Mouse (Mus musculus) spleen, postnatal 14 days (tissue): ENCODE measurements around the gene Focad.

Source experiments
- DNase-seq, 2 experiments: peaks; one replicate each; pipeline ENCODE4 v3.0.0; 2021 to 2022; ENCODE audit warnings: low spot score in 2 of 2

Gene Focad

DNA sequence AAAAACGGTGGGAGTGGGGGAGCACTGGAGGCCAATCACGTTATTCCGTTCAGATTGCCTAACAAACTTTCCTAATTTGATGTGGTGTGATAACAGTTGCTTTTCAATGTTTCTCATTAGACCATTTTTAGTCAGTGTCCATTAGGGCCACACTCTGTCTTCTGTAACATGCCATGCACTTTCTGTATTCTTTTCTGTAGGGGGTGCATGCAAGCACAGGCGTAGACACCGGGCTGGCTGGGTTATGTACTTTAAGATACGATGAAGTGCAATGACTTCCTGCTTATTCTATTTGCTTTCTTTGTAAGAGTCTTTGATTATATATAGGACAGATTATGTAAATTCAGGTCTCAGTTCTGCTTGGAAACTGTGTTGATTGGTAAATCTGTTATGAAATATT, 116.2 kb downstream of the Focad start:
- no peak for DNase-seq

DNA sequence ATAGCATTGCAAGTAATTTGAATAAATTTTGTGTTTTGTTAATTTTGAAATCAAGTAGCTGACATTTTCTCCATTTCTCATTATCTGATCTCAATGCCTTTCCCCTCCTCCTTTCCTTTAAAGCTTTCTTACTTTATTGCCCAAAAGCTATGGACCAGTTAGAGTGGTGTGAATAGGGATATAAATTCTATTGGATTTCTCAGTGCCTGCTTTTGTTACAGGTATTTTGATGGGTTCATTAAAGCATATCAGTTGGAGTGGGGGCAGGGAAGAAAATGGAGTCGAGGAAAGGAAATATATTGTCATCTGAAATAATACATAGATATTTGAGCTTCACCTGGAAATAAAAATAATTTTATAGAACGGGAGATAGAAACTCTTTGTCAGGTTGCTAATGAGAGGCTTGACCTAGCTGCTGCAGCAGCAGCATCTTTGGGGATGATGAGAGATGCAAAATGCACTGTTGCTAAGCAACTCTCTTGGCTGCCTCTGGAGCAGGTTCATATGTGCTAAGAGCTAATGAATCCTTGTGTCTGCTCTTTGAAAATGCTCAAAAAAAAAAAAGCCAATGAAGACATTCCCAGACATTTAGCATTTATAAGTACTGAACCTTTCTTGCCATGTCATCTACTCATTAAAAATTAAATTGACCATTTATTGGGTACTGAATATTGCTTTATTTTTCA, 116.9 kb downstream of the Focad start:
- DNase-seq: no peak

DNA sequence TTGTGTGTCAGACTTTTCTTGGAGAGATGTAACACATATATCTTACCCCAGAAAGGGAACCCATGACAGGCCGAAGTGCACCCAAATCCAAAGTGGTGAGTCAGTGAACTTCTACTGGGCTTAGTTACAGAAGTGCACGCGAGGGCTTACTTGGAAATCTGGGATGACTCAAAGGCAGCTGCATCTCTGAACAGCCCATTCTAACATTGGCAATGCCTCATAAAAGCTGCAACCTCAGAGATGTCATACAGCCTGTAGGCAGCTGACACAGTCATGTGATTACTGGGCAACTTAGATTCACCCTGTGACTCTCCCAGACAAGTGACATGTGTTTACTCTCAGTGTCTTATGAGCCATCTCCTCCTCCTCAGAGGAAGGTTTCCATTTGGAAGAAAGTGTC, 119.5 kb downstream of the Focad start:
- no peak for DNase-seq

DNA sequence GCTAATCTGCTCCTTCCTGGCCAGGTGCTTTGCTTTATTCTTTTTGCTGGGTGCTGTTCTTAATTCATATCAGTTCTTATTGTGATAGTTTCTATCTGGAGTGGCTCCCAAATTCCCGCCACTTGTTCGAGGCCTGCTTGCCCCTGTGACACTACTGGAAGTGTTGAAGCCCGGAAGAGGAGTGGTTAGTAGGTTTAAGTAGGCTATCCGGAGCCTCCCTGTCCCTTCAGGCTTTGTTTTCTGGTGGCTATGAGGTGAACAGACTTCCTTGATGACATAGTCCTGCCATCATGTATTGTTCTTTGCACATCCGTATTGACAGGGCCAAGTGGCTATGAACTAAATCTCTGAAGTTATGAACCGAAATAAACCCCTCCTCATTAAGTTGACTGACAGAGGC, 123.9 kb downstream of the Focad start:
- DNase-seq: no peak

DNA sequence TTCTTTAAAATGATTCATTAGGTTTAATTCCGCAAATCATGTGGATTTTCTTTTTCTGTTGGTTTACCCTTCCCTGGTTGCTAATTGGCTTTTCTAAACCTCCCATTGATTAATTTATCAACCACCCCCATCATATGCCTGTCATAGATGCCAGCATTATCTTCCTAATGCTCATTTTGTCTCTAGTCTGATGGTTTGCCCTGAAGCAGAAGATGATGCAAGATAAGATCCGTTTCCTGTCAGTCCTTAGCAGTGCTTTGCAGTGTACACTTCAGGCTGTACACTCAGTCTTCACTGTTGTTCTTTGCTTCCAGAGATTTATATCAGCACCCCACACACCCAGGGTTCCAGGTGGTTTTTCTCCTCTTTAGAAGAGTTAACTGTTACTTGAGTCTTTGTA, 124.4 kb downstream of the Focad start:
- no peak for DNase-seq

DNA sequence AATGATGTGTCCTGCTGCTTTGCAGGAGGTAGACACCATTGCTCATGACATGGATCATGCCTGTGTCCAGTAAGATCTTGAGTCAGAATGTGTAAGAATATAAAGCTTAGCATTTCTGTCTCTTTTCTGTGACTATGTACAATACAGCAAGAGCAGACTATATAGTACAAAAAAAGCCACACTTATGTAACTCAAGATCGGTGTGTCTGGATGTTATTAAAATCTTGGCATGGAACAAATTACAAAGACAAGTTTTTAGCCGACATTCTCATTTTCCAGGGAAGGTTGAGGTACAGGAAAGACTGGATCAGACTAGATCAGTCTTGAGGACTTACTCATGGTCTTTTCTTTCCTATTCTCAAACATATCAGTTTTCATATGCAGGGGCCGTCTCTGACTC, 136.9 kb downstream of the Focad start:
- DNase-seq: no peak

DNA sequence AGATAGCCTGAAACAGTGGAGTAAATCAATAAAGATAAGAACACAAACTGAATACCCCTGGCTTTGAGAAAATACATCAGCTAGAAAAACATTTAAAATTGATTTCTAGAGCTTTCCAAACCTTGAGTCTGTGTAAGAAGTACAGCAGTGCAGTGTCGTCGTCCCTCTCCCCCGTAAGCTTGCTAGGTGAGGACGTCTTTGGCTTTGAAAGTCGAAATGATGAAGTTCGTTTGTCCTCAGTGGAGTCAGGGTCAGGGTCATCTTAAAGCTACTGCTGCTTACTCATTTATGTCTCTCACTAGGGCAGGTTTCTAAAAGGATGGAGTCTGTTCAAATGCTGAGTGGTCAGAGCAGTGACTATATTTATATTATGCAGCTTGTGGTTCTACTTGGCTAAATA, 141.5 kb downstream of the Focad start:
- DNase-seq: no peak

DNA sequence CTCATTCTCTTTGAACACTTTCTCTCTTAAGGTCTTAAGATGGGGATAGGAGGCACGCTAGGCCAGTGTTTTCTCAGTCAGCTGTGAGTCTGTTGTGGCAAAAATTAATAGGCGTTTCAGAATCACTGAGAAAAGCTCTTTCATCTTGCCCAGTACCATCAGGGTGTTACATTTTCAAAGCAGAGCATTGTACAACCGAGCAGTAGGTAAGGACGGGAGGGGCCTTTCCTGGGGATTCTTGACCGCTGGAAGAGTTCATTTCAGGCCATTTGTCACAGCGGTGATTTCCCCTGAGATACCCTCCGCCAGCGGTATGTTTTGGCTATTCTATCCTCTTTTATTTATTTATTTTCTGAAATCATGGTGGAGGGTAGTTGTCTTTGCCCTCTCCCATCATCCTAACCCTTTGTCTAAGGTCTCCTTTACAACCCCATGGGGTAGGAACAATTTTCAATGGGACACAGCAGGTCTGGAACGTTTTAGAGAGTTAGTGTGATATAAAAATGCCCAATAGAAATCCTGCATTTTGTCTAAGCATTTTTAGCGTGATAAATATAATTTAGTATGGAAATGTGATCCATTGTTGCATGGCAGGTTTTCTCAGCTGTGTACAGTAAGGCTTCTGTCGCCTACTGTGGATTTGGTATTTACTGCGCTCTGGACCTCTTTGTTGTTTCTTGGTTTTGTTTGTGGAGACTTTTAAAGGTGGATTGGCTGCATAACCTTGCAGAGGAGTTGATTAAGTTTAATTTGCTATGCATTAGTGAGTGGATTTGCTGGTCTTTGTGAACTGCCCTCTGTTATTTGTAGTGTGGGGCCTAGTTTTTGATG, 142.7 kb downstream of the Focad start:
- DNase-seq: no peak

DNA sequence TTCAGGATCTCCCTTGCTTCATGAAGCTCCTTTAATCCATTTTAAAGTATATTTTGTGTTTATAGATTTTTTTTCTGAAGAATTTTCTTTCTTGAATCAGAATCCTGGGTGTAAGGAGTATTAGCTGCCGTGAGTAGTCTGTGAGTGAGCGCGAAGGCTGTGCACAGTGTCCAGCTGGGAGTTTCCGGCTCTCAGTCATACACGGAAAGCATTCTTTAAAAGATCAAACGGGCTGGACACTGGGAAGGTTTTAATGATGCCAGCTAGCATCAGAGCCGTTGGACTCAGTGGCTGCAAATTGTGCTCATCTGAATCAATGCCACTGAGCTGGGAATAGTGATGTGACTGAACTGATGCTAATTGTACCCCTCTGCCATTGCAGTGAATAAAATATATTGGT, 143.9 kb downstream of the Focad start:
- no peak for DNase-seq

DNA sequence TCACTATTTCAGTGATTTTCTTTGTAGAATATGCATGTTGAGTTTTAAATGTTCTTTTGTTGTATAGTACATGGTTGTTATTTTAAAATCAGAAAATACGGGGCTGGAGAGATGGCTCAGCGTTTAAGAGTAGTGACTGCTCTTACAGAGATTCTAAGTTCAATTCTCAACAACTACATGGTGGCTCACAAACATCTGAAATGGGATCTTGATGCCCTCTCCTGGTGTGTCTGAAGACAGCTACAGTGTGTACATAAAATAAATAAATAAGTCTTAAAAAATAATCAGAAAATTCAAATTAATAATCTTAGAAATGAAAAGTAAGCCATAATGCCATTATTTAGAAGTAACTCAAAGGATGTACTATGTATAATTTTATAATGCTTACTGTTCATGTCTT, 149.4 kb downstream of the Focad start:
- DNase-seq: no peak

DNA sequence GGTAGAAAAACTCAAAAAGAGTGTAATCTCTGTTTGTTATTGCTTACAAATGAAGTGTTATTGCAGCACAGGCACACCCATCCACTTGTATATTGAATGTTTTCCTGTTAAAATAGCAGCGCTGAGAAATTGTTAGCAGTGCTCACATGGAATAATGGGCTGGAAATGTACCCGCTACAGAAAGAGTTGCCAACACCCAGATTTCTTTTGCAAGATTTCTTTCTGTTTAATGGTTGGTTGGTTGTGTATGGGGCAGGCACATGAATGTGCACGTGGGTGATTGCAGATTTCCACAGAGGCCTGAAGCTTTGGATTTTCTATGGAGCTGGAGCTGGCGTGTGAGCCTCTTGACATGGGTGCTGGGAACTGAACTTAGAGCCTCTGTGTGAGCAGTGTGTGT, 151.1 kb downstream of the Focad start:
- no peak for DNase-seq

DNA sequence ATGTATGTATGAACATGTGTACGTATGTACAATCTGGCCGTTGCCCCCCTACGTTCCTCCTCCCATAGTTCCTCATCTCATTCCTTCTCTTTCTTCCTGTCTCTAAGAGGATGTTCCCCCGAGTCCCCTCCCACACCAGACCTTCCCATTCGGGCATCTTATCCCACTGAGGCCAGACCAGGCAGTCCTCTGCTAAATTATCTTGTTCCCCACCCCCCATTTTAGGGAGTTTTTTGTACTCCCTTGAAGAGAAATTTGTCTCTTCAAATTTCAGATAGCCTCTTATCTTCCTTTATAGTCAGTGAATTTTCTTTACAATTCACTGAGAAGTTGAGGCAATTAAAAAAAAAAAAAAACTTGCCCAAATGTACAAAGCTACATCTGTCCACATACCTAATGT, 166.9 kb downstream of the Focad start:
- no peak for DNase-seq

DNA sequence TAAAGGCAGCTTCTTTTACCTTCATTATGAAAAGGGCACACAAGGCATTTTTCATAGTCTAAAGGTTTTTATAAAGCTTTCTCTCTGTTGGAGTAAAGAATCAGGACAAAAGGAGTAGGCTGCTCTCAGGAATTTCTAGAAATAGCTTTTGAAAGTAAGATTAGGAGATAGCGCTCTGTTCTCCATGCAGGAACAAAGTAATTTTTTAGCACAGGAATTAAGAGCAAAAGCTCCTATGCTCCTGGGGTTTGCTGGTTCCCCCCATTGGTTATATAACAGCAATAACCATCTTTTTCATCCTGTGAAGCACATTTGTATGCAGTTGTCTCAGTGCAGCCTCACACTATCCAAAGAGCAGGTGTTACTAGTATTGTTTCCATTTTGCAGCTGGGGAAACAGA, 170.1 kb downstream of the Focad start:
- no peak for DNase-seq

DNA sequence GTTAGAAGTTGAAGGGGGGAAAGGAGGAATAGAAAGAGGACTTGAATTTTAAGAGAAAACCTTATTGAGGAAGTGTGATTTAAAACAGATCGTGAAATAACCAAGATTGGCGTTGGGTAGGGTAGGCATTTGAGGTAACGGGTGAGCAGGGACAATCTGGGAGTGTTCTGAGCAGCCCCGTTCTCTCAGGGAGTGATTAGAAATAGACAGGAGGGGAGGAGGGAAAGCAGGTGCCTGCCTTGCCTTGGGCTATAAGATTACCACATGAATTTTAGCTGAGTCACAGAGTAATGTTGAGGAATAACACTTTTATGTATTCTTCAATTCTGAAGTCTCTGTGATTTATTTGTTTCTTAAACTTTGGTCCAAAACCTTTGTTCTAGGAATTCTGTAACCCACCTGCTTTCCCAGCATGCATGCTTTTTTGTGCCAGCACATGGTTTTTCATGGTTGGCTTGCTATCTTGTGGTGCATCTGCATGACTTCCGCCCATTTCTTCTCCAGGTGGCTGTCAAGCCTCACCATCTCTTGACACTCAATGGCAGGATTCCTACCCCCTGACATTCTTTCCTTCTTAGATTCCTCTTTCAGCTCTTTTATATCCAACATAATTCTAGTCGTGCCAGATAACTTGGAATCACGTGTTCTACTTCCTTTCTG, 176.1 kb downstream of the Focad start:
- no peak for DNase-seq

DNA sequence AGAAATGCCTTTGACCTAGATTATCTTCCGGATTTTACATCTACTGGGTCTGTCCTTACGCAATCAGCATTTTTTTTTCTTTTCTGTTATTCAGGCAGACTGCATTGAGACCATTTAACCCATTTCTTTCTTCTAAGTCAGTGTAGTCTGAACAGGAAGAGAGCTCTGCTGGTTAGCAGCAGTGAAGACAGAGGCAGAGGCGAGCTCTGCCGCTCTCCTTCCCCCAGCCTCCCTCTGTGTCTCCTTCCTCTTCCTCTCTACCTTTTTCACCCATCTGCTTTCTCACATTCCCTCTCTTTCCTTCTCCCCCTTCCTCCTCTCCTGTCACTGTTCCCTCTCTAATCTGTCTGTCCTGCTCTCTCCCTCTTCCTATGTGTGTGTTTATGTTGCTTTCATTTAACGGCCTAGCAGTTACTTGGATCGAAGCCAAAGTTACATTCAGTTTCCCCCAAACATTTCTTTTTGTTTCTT, 181.2 kb downstream of the Focad start:
- DNase-seq: no peak

DNA sequence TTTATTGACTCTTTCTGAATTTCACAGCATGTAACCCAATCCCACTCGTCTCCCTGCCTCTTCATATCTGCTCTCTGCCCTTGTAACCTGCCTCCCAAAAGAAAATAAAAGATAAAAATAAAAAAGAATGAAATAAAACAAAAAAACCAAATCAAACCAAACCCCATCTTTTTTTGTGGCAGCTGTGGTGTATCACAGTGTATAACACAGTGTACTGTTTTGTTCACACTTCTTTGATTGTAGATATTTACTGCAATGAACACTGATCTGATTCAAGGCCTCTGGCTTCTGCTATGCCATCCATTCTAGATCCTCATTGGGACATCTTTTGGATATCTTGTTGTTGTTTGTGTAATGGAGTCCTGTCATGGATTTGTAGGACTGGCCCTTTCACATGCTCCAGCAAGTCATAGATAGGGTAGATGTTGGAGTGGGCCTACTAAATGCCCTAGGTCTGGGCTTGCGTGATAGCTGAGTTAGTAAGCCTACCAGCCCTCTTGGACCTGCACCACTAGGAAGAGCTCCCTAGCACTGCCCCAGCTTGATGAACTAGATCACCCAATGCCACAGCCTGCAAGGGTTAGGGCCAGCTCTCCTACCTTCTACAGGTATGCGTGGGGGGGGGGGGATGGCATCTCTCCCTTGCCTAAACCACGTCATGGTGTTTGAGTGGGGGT, 181.8 kb downstream of the Focad start:
- no peak for DNase-seq

DNA sequence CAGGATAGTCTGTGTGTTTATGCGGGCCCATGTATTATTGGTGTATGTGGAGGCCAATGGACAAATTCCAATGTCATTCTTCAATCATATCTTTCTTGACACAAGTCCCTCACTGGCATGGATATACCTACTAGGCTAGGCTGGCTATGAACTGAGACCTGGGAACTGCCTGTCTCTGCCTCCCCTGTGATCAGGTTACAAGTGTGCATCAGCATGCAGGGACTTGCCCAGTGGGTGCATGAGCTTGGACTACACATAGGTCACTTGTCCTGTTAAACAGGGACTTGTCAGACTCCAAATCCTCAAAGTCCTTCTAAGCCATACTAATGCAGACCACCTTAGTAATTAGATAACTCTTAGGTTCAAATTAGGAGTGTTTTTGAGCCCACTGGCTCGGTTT, 184.1 kb downstream of the Focad start:
- DNase-seq: no peak

DNA sequence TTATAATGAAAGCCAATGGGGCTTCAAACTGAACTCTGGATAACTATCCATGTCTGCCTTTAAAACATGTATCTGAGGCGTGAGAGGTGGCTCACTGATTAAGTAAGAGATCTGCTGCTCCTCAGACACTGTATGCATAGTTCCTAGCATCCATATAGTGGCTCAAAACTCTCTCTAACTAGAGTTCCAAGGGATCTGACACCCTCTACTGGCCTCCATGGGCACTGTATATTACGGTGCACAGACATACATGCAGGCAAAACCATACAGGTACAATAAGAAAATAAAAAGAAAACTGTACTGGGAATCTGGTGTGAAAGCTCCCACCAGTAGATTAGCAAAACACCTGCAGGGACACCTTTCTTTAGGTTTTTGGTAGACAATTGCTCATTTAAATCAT, 186.1 kb downstream of the Focad start:
- DNase-seq: no peak

DNA sequence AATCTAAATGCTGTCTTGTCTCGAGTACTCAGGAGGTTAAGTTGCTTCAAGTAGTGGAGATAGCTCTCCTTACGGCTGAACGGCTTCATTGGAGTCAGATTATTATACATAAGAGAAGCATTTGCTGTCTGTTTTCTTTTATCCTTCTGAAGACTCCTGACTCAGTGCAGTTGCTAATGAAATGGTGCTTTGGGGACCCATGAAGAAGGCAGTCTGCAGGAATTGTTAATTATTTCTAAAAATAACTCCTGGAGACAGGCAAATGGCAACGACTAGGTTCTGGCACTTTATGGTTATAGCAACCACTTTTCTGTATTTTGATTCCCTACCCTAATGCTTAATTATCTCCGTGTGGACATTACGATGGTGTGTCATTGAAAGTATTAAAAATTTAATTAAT, 201.1 kb downstream of the Focad start:
- DNase-seq: no peak

DNA sequence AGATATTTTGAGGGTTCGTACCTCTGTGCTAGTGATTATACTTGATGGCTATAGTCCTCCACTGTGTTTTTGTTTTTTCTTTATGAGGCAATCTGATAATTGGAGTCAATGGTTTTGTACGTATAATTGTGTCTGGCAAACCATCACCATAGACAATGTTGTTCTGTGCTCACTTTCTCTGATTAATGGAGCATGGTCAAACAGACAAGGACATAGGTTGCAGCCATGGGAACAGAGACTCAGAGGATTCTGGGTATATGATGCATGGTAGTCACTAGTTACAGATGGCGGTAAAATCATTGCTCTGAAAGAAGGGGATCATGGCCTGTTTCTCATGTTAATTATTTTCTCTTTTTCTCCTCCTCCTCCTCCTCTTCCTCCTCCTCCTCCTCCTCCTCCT, 205.1 kb downstream of the Focad start:
- DNase-seq: no peak

DNA sequence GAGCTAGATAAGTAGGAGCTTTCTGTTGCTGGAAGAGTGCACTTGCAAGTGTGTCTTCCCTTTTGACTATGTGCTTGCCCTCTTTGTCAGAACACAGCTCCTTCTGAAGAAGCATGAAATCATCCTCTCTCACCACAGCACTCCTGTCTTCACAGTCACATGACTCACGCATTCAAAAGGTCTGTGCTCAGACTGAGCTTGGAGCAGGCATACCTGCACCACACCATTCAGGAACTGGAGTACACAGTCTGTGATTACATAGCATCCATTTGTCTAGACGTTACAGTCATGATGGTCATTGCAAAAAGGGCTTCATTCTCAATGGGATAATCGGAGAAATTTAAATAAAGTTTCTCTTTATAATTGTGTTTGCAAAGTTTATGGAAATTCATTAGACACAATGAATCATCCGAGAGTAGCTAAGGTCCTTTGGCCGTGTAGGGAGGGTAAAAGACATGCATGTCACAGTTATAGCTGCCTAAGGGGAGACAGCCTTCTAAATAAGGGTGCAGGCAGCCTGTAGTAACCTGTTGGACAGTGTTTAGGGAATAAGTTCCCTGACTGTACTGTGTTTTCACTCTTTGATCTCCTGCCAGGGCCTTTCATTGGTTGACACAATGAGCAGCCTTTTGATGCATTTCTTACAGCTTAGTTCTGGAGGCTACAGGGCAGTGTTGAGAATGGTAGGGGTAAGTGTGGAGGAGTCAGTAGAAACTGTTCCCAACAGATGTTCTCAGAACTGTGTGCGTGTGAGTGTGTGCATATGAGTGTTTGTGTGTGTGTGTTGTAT, 206.6 kb downstream of the Focad start:
- no peak for DNase-seq

DNA sequence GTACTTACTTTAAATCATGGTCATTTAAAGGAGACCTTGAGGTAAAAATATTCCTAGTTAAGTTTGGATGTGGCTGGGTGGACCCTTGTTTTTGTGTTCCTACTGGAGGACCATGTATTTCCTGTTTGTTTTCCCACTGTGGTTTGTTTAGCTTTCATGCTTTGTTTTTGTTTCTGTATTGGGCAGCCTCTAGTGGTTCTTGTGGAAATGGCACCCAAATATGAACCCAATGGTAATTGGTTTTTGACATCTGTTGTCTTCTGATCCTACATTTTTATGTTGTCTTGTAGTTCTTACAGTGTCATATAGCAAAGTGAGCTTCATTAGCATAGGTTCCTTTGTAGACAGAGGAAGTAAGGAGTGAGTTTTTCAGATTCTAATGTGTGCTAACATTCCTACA, 207.9 kb downstream of the Focad start:
- no peak for DNase-seq
